Mouse (Mus musculus) adrenal gland, postnatal 4 days (tissue): ENCODE measurements around the gene Slc22a13. TPM values are rescaled to one million over a fixed set of nuclear protein-coding genes. Genes with fewer than 3 reads are reported as not detected.

Experiments used
- DNase-seq, 2 experiments: peaks; one replicate each; pipeline ENCODE4 v3.0.0; 2021 to 2022; ENCODE audit warnings: low spot score in 2 of 2, mixed read lengths in 2 of 2
- total RNA-seq, 2 experiments: library from RNA; stranded (reverse); gene quantifications; 2 replicates each; pipeline ENCODE4 v1.2.3; 2021

Gene Slc22a13
- total RNA-seq, 2 experiments from 2014 or later: 2.1 TPM; not detected in 1

GRCm38 (mm10) chr9:119201653-119202052 lies 7.2 kb downstream of the Slc22a13 start:
- DNase-seq: no peak

- DNase-seq: no peak
Observed at GRCm38 (mm10) chr9:119199151-119199861, 9.6 kb downstream of the Slc22a13 start.

DNA sequence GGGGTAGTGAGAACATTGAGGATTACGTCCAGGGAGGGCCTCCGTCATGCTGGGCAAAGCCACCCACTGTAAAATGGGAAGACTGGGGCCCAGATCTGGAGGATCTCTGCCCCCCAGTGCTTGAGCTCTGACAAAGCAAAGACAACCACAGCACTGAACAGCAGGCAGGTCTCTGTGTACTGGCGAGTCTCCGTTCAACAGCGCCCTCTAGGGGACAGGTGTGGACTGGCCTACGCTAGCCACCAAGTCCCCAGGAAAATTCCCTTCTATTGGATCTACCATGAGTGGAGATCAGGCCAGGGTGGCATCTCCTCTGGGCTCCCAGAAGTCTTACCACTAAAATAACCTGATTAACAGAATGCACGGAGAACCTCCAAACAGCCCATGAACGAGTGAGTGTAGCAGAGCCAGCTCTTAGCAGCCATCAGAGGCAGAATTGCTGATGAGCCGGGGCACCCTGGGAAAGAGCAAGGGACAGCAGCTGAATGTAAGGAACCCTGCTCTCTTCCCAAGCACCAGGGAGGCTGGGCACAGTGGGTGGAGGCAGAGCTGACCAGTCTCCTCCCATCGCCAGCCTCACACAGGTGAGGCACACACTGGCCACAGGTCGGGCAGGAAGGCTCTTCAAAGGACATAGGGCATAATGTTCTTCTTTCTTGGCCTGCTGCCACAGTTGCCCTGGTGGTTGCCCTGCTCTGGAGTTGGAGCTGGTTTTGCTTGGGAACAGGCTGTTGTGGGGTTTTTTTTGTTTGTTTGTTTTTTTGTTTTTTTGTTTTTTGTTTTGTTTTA lies 16.5 kb downstream of the Slc22a13 start:
- peak in 1 of 2 experiments; percentile 10 for DNase-seq

DNA sequence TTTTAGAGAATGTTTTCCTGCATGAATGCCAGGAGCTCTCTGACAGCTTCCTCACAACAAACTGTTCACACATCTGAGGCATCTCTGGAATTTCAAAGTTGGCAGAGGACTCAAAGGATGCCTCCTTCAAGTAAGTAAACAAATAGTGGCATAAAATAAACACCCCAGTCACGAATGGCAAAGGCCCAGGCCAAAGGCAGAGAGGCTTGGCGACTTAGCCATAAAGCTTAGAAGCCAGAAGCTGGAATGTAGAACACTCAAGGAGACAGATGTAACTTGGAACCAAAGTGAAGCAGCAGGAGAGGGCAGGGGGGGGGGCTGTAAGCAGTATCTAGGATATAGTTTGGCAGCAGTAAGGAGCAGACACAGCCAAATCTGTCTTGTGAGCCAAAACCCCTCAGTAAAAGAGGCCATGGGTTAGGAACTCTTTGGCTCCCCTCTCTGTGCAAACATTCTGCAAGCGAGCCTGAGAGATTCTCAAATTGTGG lies 27.6 kb downstream of the Slc22a13 start:
- no peak for DNase-seq

GRCm38 (mm10) chr9:119179292-119179691 lies 29.6 kb downstream of the Slc22a13 start:
- DNase-seq: no peak

GRCm38 (mm10) chr9:119167608-119168007 lies 41.3 kb downstream of the Slc22a13 start:
- DNase-seq: no peak

DNA sequence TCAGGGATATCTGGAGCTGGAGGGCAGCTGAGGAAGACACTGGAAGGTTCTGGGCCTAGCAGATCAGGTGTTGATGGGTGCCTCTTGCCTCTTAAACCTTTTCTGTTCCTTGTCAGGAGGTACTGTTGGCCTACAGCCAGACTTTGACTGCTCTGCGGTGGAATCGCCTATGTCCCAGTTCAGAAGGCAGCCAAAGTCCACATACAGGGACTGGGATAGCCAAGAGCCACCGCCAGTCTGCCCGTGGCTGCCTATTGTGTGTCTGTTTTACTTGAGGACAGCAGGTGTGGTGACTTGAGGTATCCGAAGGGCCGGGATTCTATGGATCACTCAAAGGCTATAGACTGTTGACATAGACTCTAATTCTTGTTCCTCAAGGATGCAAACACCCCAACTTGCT lies 43.4 kb downstream of the Slc22a13 start:
- DNase-seq: no peak

DNA sequence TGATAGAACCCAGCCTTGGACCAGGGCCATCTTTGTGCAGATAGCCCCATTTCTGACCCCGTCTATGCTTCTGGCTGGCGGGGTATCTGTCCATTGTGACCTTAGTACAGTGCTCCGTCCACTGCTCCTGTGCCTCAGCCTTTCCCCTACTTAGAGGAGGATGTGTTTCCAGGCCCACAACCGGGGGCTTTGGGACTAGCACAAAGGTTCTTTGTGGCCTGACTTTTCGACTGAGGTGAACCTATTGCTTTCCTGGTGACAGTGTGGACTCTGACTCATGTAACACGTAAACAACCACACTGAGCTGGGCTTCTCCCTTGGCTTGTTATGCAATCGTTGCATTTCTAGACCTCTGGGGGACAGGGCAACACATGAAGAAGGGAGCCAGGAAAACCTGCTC lies 44.2 kb downstream of the Slc22a13 start:
- DNase-seq: no peak

DNA sequence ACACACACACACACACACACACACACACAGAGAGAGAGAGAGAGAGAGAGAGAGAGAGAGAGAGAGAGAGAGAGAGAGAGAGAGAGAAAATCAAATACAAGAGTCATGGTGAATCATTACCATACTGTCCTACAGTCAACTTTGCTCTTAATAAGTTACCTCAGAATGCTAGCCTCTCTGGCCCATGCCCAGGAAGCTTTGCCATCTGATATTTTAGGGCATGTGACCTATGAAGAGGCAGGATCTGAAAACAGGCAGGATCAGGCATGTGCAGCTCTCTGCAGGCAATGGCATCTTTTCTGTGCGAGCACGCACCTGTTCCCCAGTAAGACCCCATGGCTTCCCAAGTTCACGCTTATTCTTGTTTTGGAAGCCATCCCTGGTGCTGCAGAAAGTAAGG lies 48.2 kb downstream of the Slc22a13 start:
- DNase-seq: no peak

GRCm38 (mm10) chr9:119158861-119159260 lies 50.0 kb downstream of the Slc22a13 start, which contains the start of gene Gm47289:
Gene Gm47289 (plus strand): TSS chr9:119159161.
- DNase-seq: no peak

DNA sequence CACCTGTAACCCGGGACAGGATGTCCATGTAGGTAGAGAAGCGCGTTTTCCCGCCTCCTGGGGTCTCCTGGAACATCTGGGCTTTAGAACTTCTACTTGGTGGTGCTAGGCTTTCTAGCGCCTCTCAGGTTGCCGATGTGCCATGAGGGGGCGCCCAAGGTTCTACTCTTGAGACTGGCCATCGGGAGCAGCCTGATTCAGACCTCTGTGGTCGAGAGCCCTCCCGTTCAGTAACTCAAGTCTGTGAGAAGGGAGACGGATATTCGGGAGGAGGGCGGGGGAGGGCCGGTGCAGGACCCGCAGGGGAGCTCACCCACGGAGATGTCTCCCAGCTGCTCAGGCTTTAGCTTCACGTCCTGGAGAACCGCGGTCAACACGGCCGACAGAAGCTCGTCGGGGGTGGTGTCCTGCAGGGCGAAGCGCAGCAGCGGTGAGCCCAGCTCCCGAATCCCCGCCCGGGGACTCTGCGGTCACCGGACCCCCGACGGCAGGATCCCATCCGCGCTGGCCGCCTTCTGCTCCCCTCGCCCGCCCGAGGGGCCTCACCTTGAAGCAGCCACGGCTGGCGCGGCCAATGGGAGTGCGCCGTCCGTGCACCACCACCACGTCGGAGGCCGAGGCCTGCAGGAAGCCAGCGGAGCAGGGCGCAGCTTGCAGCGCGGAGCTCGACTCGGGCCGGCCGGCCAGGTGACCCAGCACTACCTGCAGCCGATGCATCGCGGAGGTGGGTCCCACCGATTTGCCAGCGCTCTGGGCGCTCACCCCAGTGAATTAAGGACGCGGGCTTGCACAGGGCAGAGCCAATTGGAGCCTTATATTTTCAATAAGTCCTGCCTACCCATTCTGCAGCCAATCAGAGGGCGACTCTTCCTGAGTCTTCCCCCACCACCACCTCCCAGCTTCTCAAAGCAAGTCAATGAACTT lies 52.4 kb downstream of the Slc22a13 start, which contains the start of gene Acaa1b:
Gene Acaa1b (minus strand): TSS at position 816 of the 924 bp plus-strand sequence.
- peak; percentile 58 to 73 for DNase-seq

DNA sequence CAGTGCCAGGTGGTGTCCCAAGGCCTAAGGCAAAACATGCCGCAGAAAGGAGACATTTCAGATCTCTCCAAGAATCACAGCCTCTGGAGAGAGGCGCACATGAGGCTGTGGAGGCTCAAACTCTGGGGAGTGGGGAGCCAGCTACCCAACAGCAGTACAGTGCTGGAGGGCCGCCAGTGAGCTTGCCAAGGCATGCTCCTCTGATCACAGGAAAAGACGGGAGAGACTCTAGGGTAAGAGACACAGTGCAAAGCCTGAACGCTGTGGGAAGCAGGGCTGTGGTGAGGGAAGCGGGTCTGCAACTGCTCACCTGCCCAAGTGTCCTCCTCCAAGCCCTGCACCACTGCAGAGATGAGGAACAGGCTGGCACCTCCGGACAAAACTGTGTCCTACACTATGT lies 53.1 kb downstream of the Slc22a13 start:
- no peak for DNase-seq

GRCm38 (mm10) chr9:119155416-119155815 lies 53.5 kb downstream of the Slc22a13 start:
- no peak for DNase-seq

DNA sequence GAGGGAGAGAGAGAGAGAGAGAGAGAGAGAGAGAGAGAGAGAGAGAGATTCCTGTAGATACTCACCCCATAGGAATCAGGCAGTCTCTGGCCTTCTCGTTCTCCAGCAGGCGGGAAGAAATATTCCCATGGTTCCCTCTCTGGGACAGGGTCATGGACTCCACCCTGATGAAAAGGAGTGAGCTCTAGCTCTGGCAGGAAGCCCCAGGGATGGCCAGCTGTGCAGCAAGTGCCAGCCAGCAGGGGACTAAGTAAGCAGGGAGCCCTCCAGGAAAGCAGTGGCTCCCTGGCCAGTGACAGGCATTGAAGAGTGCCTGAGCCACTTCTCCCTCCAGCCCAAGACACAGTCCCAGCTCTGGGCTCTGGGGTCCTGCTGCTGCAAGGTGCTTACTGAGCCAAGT lies 57.1 kb downstream of the Slc22a13 start:
- no peak for DNase-seq

- no peak for DNase-seq
Observed at GRCm38 (mm10) chr9:119149601-119150000, 59.3 kb downstream of the Slc22a13 start.

GRCm38 (mm10) chr9:119146098-119146770 lies 62.7 kb downstream of the Slc22a13 start:
- no peak for DNase-seq

DNA sequence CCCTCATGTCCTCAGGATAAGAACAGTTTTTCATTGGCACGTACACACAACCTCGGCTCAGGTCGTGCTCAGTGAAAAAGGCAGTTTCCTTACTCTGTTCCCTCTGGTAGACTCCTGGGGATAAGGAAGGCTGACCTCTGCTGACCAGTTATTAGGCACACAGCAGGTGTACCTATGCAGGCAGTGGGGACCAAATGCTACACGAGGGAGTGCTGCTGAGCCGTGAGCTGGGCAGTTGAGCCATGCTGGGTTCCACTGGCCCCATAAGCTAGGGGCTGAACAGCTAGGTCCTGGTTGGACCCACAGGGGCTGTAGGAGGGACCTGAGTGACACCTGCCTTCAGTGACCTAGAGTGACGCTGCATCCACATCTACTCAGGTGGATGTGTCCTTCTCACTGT lies 63.3 kb downstream of the Slc22a13 start:
- DNase-seq: no peak

DNA sequence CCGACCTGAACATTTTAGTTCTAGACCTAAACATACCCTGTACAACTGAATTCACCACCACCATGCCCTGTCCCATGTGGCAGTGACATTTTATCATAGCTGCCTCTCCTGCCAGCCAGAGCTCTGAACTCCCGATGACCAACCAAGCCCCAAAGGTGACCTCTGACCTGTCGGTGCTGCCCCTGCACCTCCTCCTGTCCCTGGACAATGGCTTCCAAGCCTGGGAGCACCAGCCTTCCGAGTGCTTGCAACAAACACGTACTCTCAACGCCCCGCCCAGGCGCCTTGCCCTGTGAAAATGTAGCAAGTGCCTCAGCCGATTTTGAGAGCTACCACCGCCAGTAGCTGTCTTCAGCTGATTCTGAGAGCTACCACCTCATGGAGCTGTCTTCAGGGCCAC lies 63.8 kb downstream of the Slc22a13 start:
- no peak for DNase-seq

GRCm38 (mm10) chr9:119144696-119145095 lies 64.2 kb downstream of the Slc22a13 start:
- DNase-seq: no peak

- no peak for DNase-seq
Observed at GRCm38 (mm10) chr9:119143372-119143771, 65.5 kb downstream of the Slc22a13 start.
